ENCODE assay signal across 17 mouse cellular contexts in the genomic region with DNA sequence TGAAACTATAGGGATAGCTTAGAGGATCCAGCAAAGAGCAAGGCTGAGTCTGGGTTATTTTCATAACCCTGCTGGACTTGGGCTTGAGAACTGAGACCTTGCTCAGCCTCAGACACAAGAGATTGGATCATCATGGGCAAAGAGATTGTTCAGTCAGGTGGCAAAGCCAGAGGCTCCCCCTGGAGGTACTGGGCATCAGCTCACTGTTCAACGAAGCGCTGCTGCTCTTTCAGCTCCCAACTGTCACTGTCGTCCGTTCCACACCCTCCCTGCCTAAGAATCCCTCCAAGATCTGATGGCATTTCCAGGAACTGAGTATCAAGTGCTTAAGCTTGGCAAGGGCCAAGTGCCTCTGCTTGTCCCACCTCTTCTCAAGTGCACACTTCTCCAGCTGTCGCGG. TPM values are rescaled to one million over a fixed set of nuclear protein-coding genes. Genes with fewer than 3 reads are reported as not detected.
DNase-seq lines count a peak whose midpoint lies in the region; ATAC-seq and TF ChIP-seq lines count a peak whose summit lies in the region.
"Had no signal": no experiment of that assay in that cellular context is flagged by ENCODE, and none has a peak within 500 bp of the region (broad histone marks: within the 10 kb centered on the region; RNA-seq: fewer than 3 reads in every experiment).

No protein-coding gene starts in this region.

- no peaks in the 10 kb centered on the region for H3K36me3 ChIP-seq in C2C12 (ENCODE audit: control insufficient read depth, insufficient read depth)
- H3K36me3 ChIP-seq in neural tube, embryonic 15.5 days, result no peaks in the 10 kb centered on the region
- H3K36me3 ChIP-seq: embryonic facial prominence, embryonic 13.5 days; forebrain, embryonic 12.5 days; liver, embryonic 15.5 days; neural tube, embryonic 13.5 days had no signal

- intact Hi-C loops in left cerebral cortex, adult 2 months (cut with DNase I), result no loop called here
- intact Hi-C loops in left cerebral cortex, postnatal 36 days (cut with DNase I), result no loop called here

- no peak overlapping the region for H3K9ac ChIP-seq in neural tube, embryonic 15.5 days (replicated peaks)
- H3K9ac ChIP-seq: embryonic facial prominence, embryonic 13.5 days; forebrain, embryonic 12.5 days; liver, embryonic 15.5 days; neural tube, embryonic 13.5 days had no signal

- H3ac ChIP-seq in C2C12 (ENCODE audit: control insufficient read depth, insufficient read length, low read depth), result no peak overlapping the region

- peaks cover 8% of the 10 kb centered on the region for H3K27me3 ChIP-seq in C2C12 (ENCODE audit: control insufficient read depth, insufficient read depth, insufficient read length)
- H3K27me3 ChIP-seq in neural tube, embryonic 15.5 days (replicated peaks), result no peaks in the 10 kb centered on the region
- H3K27me3 ChIP-seq: embryonic facial prominence, embryonic 13.5 days; forebrain, embryonic 12.5 days; neural tube, embryonic 13.5 days had no signal

- H3K27ac ChIP-seq in left cerebral cortex, adult 2 months, result no peak overlapping the region
- no peak overlapping the region for H3K27ac ChIP-seq in neural tube, embryonic 15.5 days (replicated peaks)
- H3K27ac ChIP-seq: embryonic facial prominence, embryonic 13.5 days; forebrain, embryonic 12.5 days; neural tube, embryonic 13.5 days had no signal

- H3K4me3 ChIP-seq in left cerebral cortex, adult 2 months, result no peak overlapping the region
- H3K4me3 ChIP-seq in C2C12 (ENCODE audit: insufficient read depth, poor library complexity, severe bottlenecking), result no peak overlapping the region
- H3K4me3 ChIP-seq in neural tube, embryonic 15.5 days (replicated peaks), result no peak overlapping the region
- H3K4me3 ChIP-seq: embryonic facial prominence, embryonic 13.5 days; forebrain, embryonic 12.5 days; liver, embryonic 15.5 days; neural tube, embryonic 13.5 days had no signal

- peak; percentile 24 for TF ChIP-seq CTCF in left cerebral cortex, adult 2 months (IDR thresholded peaks at IDR 0.05)
- TF ChIP-seq CTCF in C2C12 (IDR thresholded peaks at IDR 0.05; ENCODE audit: control insufficient read depth, insufficient read depth, insufficient read length), result peak; percentile 13
- TF ChIP-seq CTCF in brain, embryonic 14.5 days (IDR thresholded peaks at IDR 0.05; ENCODE audit: borderline replicate concordance, extremely low read depth, insufficient read depth, insufficient read length), result 0 out of 2 replicates have a peak, but pooled peaks have one; percentile 4

- TF ChIP-seq POLR2A in brain, embryonic 14.5 days (IDR thresholded peaks at IDR 0.05; ENCODE audit: borderline replicate concordance, extremely low read depth, insufficient read depth, insufficient read length, poor library complexity, severe bottlenecking), result no peak

- no peak overlapping the region for H3K4me2 ChIP-seq in neural tube, embryonic 15.5 days
- H3K4me2 ChIP-seq: embryonic facial prominence, embryonic 13.5 days; forebrain, embryonic 12.5 days; liver, embryonic 15.5 days; neural tube, embryonic 13.5 days had no signal

- WGBS in neural tube, embryonic 15.5 days, result 51% methylated on average over 6 of the region's 6 CpGs

- no peaks in the 10 kb centered on the region for H3K4me1 ChIP-seq in neural tube, embryonic 15.5 days
- H3K4me1 ChIP-seq: embryonic facial prominence, embryonic 13.5 days; forebrain, embryonic 12.5 days had no signal

- no peaks in the 10 kb centered on the region for H3K79me2 ChIP-seq in C2C12 (ENCODE audit: control insufficient read depth, insufficient read depth)

- H3K79me3 ChIP-seq in C2C12 (ENCODE audit: low read depth), result no peaks in the 10 kb centered on the region

- DNase-seq in gastrocnemius, postnatal 25 days, result peak; percentile 27
- no peak for DNase-seq in gastrocnemius, adult 8-10 months (ENCODE audit: low spot score in 2 of 2)
- DNase-seq in left cerebral cortex, adult 2 months (ENCODE audit: extremely low spot score in 1 of 2, low spot score in 2 of 2), result no peak
- no peak for DNase-seq in left cerebral cortex, postnatal 36 days (ENCODE audit: low spot score in 2 of 2)
- DNase-seq in brain, embryonic 14.5 days (ENCODE audit: low read depth), result no peak
- DNase-seq in frontal cortex, postnatal 10 days (ENCODE audit: low spot score in 2 of 2), result no peak
- DNase-seq: cerebellum, adult 9-11 months; midbrain, embryonic 14.5 days had no signal

- H3K9me3 ChIP-seq in neural tube, embryonic 15.5 days (replicated peaks), result no peaks in the 10 kb centered on the region
- H3K9me3 ChIP-seq: embryonic facial prominence, embryonic 13.5 days; forebrain, embryonic 12.5 days; liver, embryonic 15.5 days; neural tube, embryonic 13.5 days had no signal

- no peak for ATAC-seq in neural tube, embryonic 15.5 days (ENCODE audit: low FRiP score)
- ATAC-seq: CD4-positive, CD25-positive, alpha-beta regulatory T cell, adult 4 months had no signal

TF ChIP-seq in C2C12, 6 proteins besides CTCF, POLR2A, EP300 and RAD21:
- TF ChIP-seq FOSL1 (IDR thresholded peaks at IDR 0.05; ENCODE audit: insufficient read depth, low read length, poor library complexity, severe bottlenecking) (no peak), MYOD1 (IDR thresholded peaks at IDR 0.05; ENCODE audit: control insufficient read depth, insufficient read length, low read depth) (no peak), USF1 (IDR thresholded peaks at IDR 0.05; ENCODE audit: low read depth) (no peak), MAX (IDR thresholded peaks at IDR 0.05) (no peak), CEBPB (IDR thresholded peaks at IDR 0.05; ENCODE audit: low read depth) (no peak), MYOG (IDR thresholded peaks at IDR 0.05; ENCODE audit: control insufficient read depth, extremely low read depth, insufficient read length) (no peak)

RNA-seq across cellular contexts. Expression of a gene that starts 7.2 kb away (rescaled TPM):
- total RNA-seq in gastrocnemius, postnatal 25 days (2021), result not detected
- not detected for total RNA-seq in gastrocnemius, adult 8-10 months (2022)
- total RNA-seq in left cerebral cortex, adult 2 months (2021), result not detected
- not detected for total RNA-seq in left cerebral cortex, postnatal 36 days (2021)
- polyA plus RNA-seq in C2C12 (2012; fragmentation: generic; extraction: Trizol), result 0.02 TPM
- not detected in 2 replicates for polyA plus RNA-seq in brain, embryonic 14.5 days (2012; rRNA removed)
- not detected in 2 replicates for polyA plus RNA-seq in neural tube, embryonic 15.5 days (2015; fragmentation: Nextera tagmentation; extraction: Ambion mirVana)
- total RNA-seq: hematopoietic stem cell, adult 5-6 weeks; left cerebral cortex, adult 8-10 months had no signal
- polyA plus RNA-seq: forebrain, embryonic 12.5 days; midbrain, embryonic 14.5 days; neural tube, embryonic 13.5 days had no signal

RNA-seq across cellular contexts. Expression of a gene that starts 20.3 kb away (rescaled TPM):
- not detected for total RNA-seq in gastrocnemius, postnatal 25 days (2021)
- not detected for total RNA-seq in gastrocnemius, adult 8-10 months (2022)
- total RNA-seq in left cerebral cortex, adult 2 months (2021), result not detected
- total RNA-seq in left cerebral cortex, postnatal 36 days (2021), result not detected
- 0.04 TPM for polyA plus RNA-seq in C2C12 (2012; fragmentation: generic; extraction: Trizol)
- polyA plus RNA-seq in brain, embryonic 14.5 days (2012; rRNA removed), result not detected in 2 replicates
- polyA plus RNA-seq in neural tube, embryonic 15.5 days (2015; fragmentation: Nextera tagmentation; extraction: Ambion mirVana), result not detected in 2 replicates
- total RNA-seq: hematopoietic stem cell, adult 5-6 weeks; left cerebral cortex, adult 8-10 months had no signal
- polyA plus RNA-seq: CD4-positive, CD25-positive, alpha-beta regulatory T cell, adult 4 months; embryonic facial prominence, embryonic 13.5 days; forebrain, embryonic 12.5 days; midbrain, embryonic 14.5 days; neural tube, embryonic 13.5 days had no signal

RNA-seq across cellular contexts. Expression of a gene that starts 21.3 kb away (rescaled TPM):
- 1 to 10 TPM in 1 of 2 experiments, under 1 TPM in 1; 0.35 to 1.1 TPM for total RNA-seq in gastrocnemius, postnatal 25 days (2021)
- 1 to 10 TPM; 1.1 to 1.5 (median 1.3) TPM for total RNA-seq in gastrocnemius, adult 8-10 months (2022)
- under 1 TPM in 1 of 2 experiments, not detected in 1; 0.21 TPM for total RNA-seq in left cerebral cortex, adult 2 months (2021)
- not detected for total RNA-seq in left cerebral cortex, postnatal 36 days (2021)
- polyA plus RNA-seq in C2C12 (2012; fragmentation: generic; extraction: Trizol), result not detected
- polyA plus RNA-seq in brain, embryonic 14.5 days (2012; rRNA removed), result 0.26 and 0.30 TPM in 2 replicates
- polyA plus RNA-seq in neural tube, embryonic 15.5 days (2015; fragmentation: Nextera tagmentation; extraction: Ambion mirVana), result 0.46 and 0.47 TPM in 2 replicates
- total RNA-seq: hematopoietic stem cell, adult 5-6 weeks had no signal
- polyA plus RNA-seq: CD4-positive, CD25-positive, alpha-beta regulatory T cell, adult 4 months; embryonic facial prominence, embryonic 13.5 days; forebrain, embryonic 12.5 days had no signal

RNA-seq across cellular contexts. Expression of a gene that starts 57.7 kb away (rescaled TPM):
- not detected for total RNA-seq in gastrocnemius, postnatal 25 days (2021)
- not detected for total RNA-seq in gastrocnemius, adult 8-10 months (2022)
- total RNA-seq in left cerebral cortex, adult 2 months (2021), result not detected
- not detected for total RNA-seq in left cerebral cortex, postnatal 36 days (2021)
- not detected for polyA plus RNA-seq in C2C12 (2012; fragmentation: generic; extraction: Trizol)
- 0.19 TPM in 1 of 2 replicates, not detected in the other for polyA plus RNA-seq in brain, embryonic 14.5 days (2012; rRNA removed)
- polyA plus RNA-seq in neural tube, embryonic 15.5 days (2015; fragmentation: Nextera tagmentation; extraction: Ambion mirVana), result 0.98 TPM in 1 of 2 replicates, not detected in the other
- total RNA-seq: hematopoietic stem cell, adult 5-6 weeks; left cerebral cortex, adult 8-10 months had no signal
- polyA plus RNA-seq: CD4-positive, CD25-positive, alpha-beta regulatory T cell, adult 4 months; forebrain, embryonic 12.5 days; midbrain, embryonic 14.5 days; neural tube, embryonic 13.5 days had no signal
